Mouse (Mus musculus) C2C12 (cell line): ENCODE data around the gene Ccdc194. TPM values are rescaled to one million over a fixed set of nuclear protein-coding genes. Genes with fewer than 3 reads are reported as not detected.
"Not testable (repeated sequence)": the region's sequence is repeated elsewhere in the genome, so short reads cannot be mapped to it uniquely, and the experiment has no call there.

Source experiments
- H3K27me3 ChIP-seq: one replicate; pipeline ENCODE4 v1.6.1; 2011; ENCODE audit not compliant: control insufficient read depth, insufficient read depth, insufficient read length
- H3K36me3 ChIP-seq: one replicate; pipeline ENCODE4 v1.6.1; 2011; ENCODE audit not compliant: control insufficient read depth, insufficient read depth
- H3K4me3 ChIP-seq: one replicate; pipeline ENCODE4 v1.5.1; 2011; ENCODE audit warnings: mild to moderate bottlenecking, control low read depth; ENCODE audit not compliant: poor library complexity, insufficient read depth, severe bottlenecking
- H3K79me2 ChIP-seq: one replicate; pipeline ENCODE4 v1.6.1; 2011; ENCODE audit not compliant: control insufficient read depth, insufficient read depth
- H3K79me3 ChIP-seq: one replicate; pipeline ENCODE4 v1.6.1; 2011; ENCODE audit warnings: low read depth, control low read depth
- H3ac ChIP-seq: one replicate; pipeline ENCODE3; 2011; ENCODE audit warnings: low read depth; ENCODE audit not compliant: control insufficient read depth, insufficient read length
- CEBPB ChIP-seq: IDR thresholded peaks from one replicate; pipeline ENCODE4 v1.6.1; 2011; ENCODE audit warnings: low read depth, mild to moderate bottlenecking, control low read depth, moderate library complexity
- CTCF ChIP-seq: IDR thresholded peaks from one replicate; pipeline ENCODE4 v1.5.1; 2011; ENCODE audit not compliant: control insufficient read depth, insufficient read depth, insufficient read length
- FOSL1 ChIP-seq: IDR thresholded peaks from one replicate; pipeline ENCODE4 v1.8.0; 2011; ENCODE audit warnings: mild to moderate bottlenecking, low read length; ENCODE audit not compliant: poor library complexity, insufficient read depth, severe bottlenecking
- MAX ChIP-seq: IDR thresholded peaks from one replicate; pipeline ENCODE4 v1.6.1; 2011; ENCODE audit warnings: mild to moderate bottlenecking, control low read depth
- MYOD1 ChIP-seq: IDR thresholded peaks from one replicate; pipeline ENCODE4 v1.6.1; 2011; ENCODE audit warnings: low read depth; ENCODE audit not compliant: control insufficient read depth, insufficient read length
- MYOG ChIP-seq: IDR thresholded peaks from one replicate; pipeline ENCODE4 v1.6.1; 2011; ENCODE audit not compliant: control insufficient read depth, insufficient read length; ENCODE audit errors: extremely low read depth
- USF1 ChIP-seq: IDR thresholded peaks from one replicate; pipeline ENCODE4 v1.6.1; 2011; ENCODE audit warnings: low read depth, mild to moderate bottlenecking, control low read depth, moderate library complexity
- polyA plus RNA-seq: library from polyadenylated mRNA; unstranded; fragments of >200 nt; fragmentation: generic; extraction: Trizol; gene quantifications from one replicate; pipeline ENCODE4 v1.2.1, GENCODE M21; 2012; ENCODE audit warnings: missing spikeins

The Ccdc194 gene
- polyA plus RNA-seq, 1 experiment: 0.01 TPM

DNA sequence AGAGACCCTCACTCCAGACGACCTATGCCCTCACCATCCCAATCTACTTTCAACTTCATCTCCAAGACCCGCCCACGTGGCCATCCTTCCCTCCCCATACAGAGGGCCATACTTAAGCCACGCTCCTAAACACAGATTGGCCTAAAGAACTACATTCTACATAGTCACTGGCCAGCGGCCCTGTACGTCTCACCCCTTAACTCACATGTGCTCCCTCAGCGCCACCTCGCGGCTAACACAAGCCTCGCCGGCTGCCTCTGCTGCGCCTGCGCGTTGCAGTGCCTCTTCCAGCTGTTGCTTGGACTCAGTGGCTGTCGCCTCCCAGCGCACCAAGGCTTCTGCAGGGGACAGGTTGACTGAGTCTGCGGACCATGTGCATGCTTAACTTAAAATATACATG, 3.9 kb downstream of the Ccdc194 start:
- H3ac ChIP-seq: no peak overlapping the region
- no peak overlapping the region for H3K4me3 ChIP-seq
- no peaks in the 10 kb centered on the region for H3K79me3 ChIP-seq
- no peaks in the 10 kb centered on the region for H3K36me3 ChIP-seq
- H3K79me2 ChIP-seq: no peaks in the 10 kb centered on the region
- peaks cover 5% of the 10 kb centered on the region for H3K27me3 ChIP-seq
- TF ChIP-seq CTCF (peak; percentile 96), MYOD1 (peak; percentile 88), MAX (peak; percentile 78), USF1 (peak; percentile 82), FOSL1 (no peak)

DNA sequence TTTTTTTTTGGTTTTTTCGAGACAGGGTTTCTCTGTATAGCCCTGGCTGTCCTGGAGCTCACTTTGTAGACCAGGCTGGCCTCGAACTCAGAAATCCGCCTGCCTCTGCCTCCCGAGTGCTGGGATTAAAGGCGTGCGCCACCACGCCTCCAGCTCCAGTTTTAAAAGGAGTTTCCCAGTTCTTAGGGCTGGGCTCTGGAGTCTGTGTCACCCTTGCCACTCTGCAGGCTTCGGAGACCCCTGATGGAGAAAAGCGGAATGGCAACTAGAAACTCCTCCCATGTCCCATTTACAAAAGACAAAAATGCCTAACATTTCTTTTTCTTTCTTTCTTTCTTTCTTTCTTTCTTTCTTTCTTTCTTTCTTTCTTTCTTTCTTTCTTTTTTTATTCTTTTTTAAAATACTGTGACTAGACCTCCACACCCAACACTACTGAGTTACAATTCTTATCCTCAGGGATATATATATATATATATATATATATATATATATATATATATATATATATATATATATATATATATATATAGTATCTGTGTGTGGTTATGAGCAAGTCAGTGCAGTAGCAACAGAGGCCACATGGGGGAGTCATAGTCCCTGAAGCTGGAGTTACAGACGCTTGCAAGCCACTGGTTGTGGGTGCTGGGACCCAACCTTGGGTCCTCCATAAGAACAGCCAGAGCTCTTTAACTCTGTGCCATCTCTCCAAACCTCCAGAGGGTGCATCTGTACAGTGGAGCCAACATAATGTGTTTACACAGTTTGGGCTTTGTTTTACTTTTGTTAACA, 6.3 kb downstream of the Ccdc194 start:
- not testable (repeated sequence) for H3K4me3 ChIP-seq, H3ac ChIP-seq, H3K36me3 ChIP-seq, H3K79me3 ChIP-seq, H3K27me3 ChIP-seq, H3K79me2 ChIP-seq

DNA sequence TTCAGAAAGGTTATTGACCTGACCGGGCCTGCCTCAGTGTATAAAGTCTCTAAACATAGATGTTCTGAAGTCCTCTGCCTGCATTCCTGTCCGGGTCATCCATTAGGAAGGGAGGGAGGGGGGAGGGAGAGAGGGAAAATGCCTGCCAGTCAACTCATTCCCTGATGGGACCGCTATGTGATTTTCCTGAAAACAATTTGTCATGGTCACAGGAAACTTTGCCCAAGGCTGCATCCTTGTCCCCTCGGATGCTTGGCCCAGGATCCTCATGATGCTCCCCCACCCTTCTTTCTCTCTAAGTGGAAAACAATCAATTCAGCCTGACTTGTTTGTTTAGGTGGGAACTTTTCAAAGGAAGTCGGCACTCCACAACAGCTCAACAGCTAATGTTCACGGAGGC, 8.7 kb downstream of the Ccdc194 start:
- H3K79me3 ChIP-seq: no peaks in the 10 kb centered on the region
- no peaks in the 10 kb centered on the region for H3K36me3 ChIP-seq
- H3K79me2 ChIP-seq: no peaks in the 10 kb centered on the region
- no peak overlapping the region for H3K4me3 ChIP-seq
- TF ChIP-seq CTCF (no peak), USF1 (no peak), MYOG (no peak), FOSL1 (no peak), MAX (no peak), CEBPB (no peak), MYOD1 (no peak)
- no peak overlapping the region for H3ac ChIP-seq
- H3K27me3 ChIP-seq: peaks cover 3% of the 10 kb centered on the region

DNA sequence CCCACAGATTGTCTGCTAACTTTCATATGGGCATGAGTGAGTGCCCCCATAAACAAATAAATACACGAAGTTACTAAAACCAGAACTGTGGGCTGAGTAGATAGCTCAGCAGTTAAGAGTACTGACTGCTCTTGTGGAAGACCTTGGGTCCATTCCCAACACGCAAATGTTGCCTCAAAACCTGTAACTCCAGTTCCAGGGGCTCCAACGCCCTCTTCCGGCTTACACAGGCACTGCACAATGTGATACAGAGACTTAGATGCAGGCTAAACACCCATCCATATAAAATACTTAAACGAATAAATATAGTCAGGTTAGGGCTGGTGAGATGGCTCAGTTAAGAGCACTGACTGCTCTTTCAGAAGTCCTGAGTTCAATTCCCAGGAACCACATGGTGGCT, 10.5 kb downstream of the Ccdc194 start:
- H3K36me3 ChIP-seq: no peaks in the 10 kb centered on the region
- TF ChIP-seq CEBPB: no peak
- no peak for TF ChIP-seq MYOD1
- TF ChIP-seq MAX: no peak
- TF ChIP-seq FOSL1: no peak
- no peak for TF ChIP-seq MYOG
- H3K79me3 ChIP-seq: no peaks in the 10 kb centered on the region
- H3K27me3 ChIP-seq: peaks cover 18% of the 10 kb centered on the region
- no peak overlapping the region for H3ac ChIP-seq
- H3K4me3 ChIP-seq: no peak overlapping the region
- no peaks in the 10 kb centered on the region for H3K79me2 ChIP-seq

DNA sequence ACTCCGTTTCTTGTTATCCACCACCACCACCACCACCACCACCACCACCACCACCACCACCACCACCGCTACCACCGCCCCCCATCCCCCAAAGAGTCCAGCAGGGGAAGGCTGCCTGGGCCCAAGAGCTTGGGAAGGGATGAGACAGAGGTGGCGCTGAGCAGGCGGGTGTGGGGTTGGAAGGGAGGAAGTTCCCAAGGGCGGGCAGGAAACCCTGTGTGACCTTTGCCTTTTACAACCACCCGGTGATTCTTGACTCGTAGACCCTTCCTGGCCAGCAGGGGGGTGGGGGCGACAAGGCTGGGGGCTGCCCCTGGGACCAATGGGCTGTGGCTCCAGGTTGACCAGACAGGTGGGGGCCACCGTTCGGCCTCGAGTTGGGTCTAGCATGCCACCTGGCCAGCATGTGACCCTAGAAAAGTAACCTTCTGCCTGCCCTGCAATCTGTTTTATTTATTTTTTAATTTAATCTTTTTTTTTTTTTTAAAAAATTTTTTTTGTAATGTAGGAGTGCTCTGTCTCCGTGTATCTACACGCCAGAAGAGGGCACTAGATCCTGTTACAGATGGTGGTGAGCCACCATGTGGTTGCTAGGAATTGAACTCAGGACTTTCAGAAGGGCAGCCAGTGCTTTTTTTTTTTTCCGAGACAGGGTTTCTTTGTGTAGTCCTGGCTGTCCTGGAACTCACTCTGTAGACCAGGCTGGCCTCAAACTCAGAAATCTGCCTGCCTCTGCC, 12.3 kb downstream of the Ccdc194 start:
- TF ChIP-seq FOSL1 (no peak), USF1 (no peak), MAX (no peak), MYOG (no peak), MYOD1 (no peak), CEBPB (no peak)
- no peaks in the 10 kb centered on the region for H3K79me2 ChIP-seq
- H3K36me3 ChIP-seq: no peaks in the 10 kb centered on the region
- H3ac ChIP-seq: no peak overlapping the region
- H3K79me3 ChIP-seq: no peaks in the 10 kb centered on the region
- peaks cover 34% of the 10 kb centered on the region for H3K27me3 ChIP-seq
- no peak overlapping the region for H3K4me3 ChIP-seq

DNA sequence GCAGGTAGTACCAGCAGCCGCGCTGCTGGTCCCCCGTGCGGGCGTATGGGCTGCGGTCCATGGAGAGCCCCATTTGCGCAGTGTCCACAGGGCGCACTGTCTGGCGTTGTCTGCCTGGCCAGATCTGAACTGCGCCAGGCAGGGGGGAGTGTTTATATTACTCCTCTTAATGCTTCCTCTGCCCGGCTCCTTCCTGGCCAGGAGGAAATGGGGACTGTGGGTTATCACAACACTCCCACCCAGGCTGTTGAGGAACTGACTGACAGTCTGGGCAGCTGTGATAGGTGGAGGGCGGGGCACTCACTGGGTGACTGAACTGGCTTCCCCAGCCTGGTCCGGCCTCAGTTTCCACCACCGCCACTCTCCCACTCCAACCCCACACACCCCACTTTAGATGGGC, 13.9 kb downstream of the Ccdc194 start, which contains the start of gene Plvap:
Gene Plvap, minus strand, starts transcription at position 109 of the 400 bp plus-strand sequence.
- no peaks in the 10 kb centered on the region for H3K79me2 ChIP-seq
- no peak within 1 kb of the TSS for H3K4me3 ChIP-seq
- no peaks in the 10 kb centered on the region for H3K36me3 ChIP-seq
- H3ac ChIP-seq: no peak within 1 kb of the TSS
- peaks cover 46% of the 10 kb centered on the region for H3K27me3 ChIP-seq
- no peaks in the 10 kb centered on the region for H3K79me3 ChIP-seq
- no peak for TF ChIP-seq MYOG
- no peak for TF ChIP-seq CEBPB
- TF ChIP-seq CTCF: no peak
- no peak for TF ChIP-seq MAX
- TF ChIP-seq USF1: no peak
- no peak for TF ChIP-seq FOSL1
- no peak for TF ChIP-seq MYOD1
